Mouse (Mus musculus) adipocyte (in vitro differentiated cells): ENCODE results near the gene Aldh9a1.

Source experiments
- DNase-seq: peaks from one replicate; pipeline ENCODE4 v3.0.0-alpha.2; 2016; ENCODE audit warnings: low spot score

The Aldh9a1 gene

GRCm38 (mm10) chr1:167384156-167384555 lies 34.4 kb downstream of the Aldh9a1 start:
- DNase-seq, result peak; percentile 61

GRCm38 (mm10) chr1:167385211-167385610 lies 35.4 kb downstream of the Aldh9a1 start:
- peak; percentile 28 for DNase-seq

- DNase-seq, result peak; percentile 89
Measured at GRCm38 (mm10) chr1:167385636-167386035, 35.8 kb downstream of the Aldh9a1 start.

GRCm38 (mm10) chr1:167386466-167386865 lies 36.7 kb downstream of the Aldh9a1 start:
- no peak for DNase-seq

- DNase-seq, result peak; percentile 98
Measured at GRCm38 (mm10) chr1:167387310-167387709, 37.5 kb downstream of the Aldh9a1 start.

GRCm38 (mm10) chr1:167387796-167388195 lies 38.0 kb downstream of the Aldh9a1 start:
- DNase-seq, result peak; percentile 42

GRCm38 (mm10) chr1:167388571-167388970 lies 38.8 kb downstream of the Aldh9a1 start:
- DNase-seq, result peak; percentile 81

- DNase-seq, result no peak
Measured at GRCm38 (mm10) chr1:167389584-167389983, 39.8 kb downstream of the Aldh9a1 start.

GRCm38 (mm10) chr1:167390381-167390780 lies 40.6 kb downstream of the Aldh9a1 start:
- peak; percentile 48 for DNase-seq

- peak; percentile 37 for DNase-seq
Measured at GRCm38 (mm10) chr1:167391241-167391640, 41.5 kb downstream of the Aldh9a1 start.

- DNase-seq, result peak; percentile 40
Measured at GRCm38 (mm10) chr1:167392031-167392640, 42.3 kb downstream of the Aldh9a1 start.

- peak; percentile 50 for DNase-seq
Measured at GRCm38 (mm10) chr1:167392687-167393086, 42.9 kb downstream of the Aldh9a1 start.

- peak; percentile 43 for DNase-seq
Measured at GRCm38 (mm10) chr1:167393281-167393680, 43.5 kb downstream of the Aldh9a1 start.

GRCm38 (mm10) chr1:167393683-167394492 lies 44.1 kb downstream of the Aldh9a1 start, which contains the start of gene Mgst3:
Gene Mgst3, minus strand, starts transcription at chr1:167393841.
- peak; percentile 98 for DNase-seq

- no peak for DNase-seq
Measured at GRCm38 (mm10) chr1:167405237-167405636, 55.4 kb downstream of the Aldh9a1 start.

- no peak for DNase-seq
Measured at GRCm38 (mm10) chr1:167409601-167410000, 59.8 kb downstream of the Aldh9a1 start.

- no peak for DNase-seq
Measured at GRCm38 (mm10) chr1:167411991-167412715, 62.4 kb downstream of the Aldh9a1 start.

GRCm38 (mm10) chr1:167414846-167415245 lies 65.1 kb downstream of the Aldh9a1 start:
- DNase-seq, result peak; percentile 88
